Mouse (Mus musculus) thymus, postnatal 0 days (tissue): ENCODE results near the gene Hoxa11. TPM values are rescaled to one million over a fixed set of nuclear protein-coding genes. Genes with fewer than 3 reads are reported as not detected.
A peak's percentile ranks its signal among the peaks of the same experiment; 100 is the strongest.

Source experiments
- DNase-seq: peaks from one replicate; pipeline ENCODE4 v3.0.0-alpha.2; 2015; ENCODE audit warnings: low spot score
- polyA plus RNA-seq: library from polyadenylated mRNA; unstranded; fragments of >200 nt; fragmentation: Nextera tagmentation; extraction: Ambion mirVana; gene quantifications from 2 replicates; pipeline ENCODE4 v1.2.1, GENCODE M21; 2015

Gene Hoxa11
- polyA plus RNA-seq, 1 experiment from 2014 or later = not detected

DNA sequence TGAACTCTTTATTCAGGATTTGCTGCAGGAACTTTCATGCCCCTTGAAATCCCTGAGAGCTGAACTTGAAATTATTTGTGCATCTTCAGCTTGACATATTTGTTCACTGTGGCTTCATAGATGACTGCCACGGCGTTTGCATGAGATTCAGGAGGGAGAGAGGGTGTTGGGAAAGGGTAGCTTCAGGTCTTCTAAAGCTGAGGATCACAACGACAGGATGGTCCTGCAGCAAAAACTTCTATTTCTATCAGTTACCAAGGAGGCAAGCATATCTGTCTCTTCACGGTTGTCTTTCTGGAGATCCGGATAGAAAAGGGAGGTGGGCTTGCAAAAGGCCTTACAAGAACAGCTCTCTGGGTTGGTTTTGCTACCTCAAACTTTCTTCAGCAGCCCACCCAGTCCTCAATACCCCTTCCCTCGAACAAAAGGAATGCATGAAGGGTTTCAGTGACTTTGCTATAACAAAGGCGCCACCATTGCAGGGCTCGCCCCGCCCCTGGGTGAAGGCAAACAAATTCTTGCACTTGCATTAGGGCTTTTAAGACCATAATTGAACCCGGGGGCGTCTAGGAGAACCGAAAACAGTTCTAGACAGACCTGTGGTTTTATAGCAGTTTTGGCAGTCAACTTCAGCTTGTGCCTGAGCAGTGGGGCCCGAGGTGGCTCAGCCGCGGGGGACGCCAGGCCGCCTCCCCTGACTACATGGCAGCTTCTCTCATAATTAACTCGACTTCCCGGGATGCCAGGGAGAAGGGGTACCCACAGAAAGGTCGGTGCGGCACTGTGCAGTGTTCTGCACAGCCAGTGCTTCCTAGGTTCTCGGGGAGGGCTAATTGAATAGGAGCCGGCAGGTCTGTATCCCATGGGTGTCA, 2.4 kb upstream of the Hoxa11 start:
- DNase-seq = no peak

DNA sequence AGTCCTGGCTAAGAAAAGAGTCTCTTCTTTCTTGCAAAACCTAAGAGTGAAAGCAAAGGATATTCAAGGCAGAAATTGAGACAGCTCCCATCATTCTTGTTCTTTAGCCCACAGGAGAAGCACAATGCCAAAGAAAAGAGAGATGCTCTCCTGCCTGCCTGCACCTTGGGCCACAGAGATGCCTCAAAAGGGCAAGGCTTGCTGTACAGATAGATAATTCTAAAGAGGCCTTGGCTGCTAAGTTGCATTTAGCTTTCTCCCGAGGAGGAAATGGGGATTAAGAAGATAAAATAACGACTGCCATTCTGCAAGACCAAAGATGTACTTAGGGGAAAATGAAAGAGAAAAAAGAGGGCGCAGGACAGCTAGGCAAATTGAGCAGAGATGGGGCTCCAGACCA, 1.3 kb upstream of the Hoxa11 start:
- DNase-seq = no peak

DNA sequence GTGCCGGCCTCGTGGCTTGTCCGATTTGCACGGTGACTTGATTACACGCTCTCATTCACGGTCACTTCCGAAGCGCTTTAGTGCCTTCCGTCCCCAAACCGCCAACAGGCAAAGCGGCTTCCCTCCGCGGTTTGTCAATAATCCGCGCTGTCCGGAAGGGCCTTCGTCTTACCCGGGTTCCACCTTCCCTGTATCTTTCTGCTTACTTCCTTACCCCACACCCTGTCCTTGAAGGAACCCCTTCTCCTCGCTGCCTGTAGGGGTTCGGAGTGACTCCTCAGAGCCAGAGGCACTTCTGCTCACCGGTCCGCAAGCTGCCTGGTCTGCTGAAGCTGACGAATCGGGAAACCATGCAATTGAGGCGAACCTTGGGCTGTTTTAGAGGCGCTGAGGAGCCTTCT, 793 bp upstream of the Hoxa11 start:
- DNase-seq = no peak

GRCm38 (mm10) chr6:52245040-52245756, 412 bp downstream of the Hoxa11 start:
- DNase-seq = no peak

GRCm38 (mm10) chr6:52244471-52245039, 1.1 kb downstream of the Hoxa11 start:
- DNase-seq = no peak

GRCm38 (mm10) chr6:52243681-52244121, 1.9 kb downstream of the Hoxa11 start:
- no peak for DNase-seq

DNA sequence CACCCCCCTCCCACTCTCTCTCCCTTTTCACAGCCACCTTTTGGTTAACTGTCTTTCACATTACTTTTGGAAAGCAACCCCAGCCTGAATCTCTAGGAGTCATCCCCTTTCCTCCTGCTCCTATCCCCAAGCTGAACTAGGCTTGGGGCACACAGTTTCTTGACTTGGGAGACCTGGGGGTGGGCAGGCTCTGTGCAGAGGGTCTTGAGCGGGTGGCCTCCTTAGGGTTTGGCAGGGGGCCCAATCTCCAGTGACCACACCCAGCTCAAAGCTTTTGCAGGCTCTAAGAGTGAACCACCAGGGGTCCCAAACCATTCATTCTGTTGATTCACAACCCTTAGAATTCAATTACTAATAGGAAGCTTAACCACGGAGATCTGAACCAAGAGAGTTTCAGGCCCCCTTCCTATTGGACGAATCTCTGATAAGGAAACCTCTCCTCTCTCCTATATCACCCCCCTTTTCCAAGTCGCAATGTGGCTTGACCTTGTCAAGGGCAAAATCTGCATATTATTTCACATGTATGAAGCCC, 2.7 kb downstream of the Hoxa11 start:
- DNase-seq = no peak

- DNase-seq = no peak
Observed at GRCm38 (mm10) chr6:52241001-52241621, 4.5 kb downstream of the Hoxa11 start.

DNA sequence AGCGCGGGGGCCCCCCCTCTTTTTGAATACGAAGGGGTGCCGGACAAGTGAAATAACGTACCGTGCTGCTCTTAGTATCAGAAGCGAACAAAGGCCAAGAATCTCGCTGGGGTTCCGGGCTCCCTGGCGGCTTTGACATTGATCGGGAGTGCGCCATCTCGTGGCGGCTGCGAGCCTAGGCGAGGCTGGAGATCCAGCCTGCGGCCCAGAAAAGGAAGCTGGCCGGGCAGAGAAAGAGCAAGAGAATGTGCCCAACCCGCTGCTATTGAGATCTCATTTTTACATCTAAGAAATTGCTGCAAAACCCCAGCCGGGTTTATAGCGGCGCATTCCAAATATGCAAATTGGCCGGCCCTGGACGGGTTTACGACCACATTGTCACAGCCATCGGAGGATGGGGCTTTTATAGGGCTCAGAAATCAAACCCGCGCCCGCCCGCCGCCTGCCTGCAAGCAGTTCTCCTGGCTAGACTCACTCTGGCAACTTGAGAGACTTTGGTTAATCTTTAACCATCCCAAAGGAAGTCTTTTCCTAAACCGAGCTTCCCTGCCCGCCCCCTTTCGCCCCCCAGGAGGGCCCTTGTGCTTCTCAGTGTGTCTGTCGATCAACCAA, 5.1 kb downstream of the Hoxa11 start, which contains the start of gene Hoxa10:
Hoxa10 (minus strand) TSS at position 466 of the 612 bp plus-strand sequence.
- peak; percentile 74 for DNase-seq

DNA sequence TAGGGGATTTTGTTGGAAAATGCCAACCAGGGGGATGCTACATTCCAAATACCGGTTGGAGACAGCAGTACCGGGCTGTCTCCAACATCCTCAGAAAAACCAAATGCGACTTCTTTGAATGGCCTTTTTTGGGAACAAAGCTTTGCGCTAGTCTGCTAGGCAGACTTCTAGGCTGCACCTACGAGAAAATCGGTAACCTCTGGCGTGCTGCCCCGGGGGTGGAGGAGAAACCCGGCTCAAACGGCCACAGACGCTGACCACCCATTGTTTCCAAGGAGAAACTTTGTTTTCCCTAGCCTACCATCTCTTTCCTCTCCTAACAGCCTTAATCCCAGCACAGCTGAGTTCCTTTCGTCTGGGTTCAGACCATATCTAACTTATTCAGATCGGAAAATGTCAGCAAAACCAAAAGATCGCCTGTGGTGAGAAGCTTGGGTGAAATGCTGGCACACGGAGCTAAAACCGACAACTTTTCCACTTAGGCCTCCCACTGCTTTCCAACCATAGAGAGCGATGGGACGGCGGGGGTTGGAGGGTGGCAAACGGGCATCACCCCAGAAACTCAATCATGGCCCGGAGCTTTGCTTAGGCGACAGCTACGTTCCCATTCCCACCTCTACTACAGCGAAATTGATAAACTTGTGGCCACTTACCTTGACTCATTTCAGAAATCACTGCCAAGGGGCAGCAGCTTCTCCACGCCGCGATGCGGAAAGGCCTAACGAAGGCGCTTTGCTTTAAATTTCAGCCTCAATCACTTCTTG, 5.8 kb downstream of the Hoxa11 start:
- no peak for DNase-seq

DNA sequence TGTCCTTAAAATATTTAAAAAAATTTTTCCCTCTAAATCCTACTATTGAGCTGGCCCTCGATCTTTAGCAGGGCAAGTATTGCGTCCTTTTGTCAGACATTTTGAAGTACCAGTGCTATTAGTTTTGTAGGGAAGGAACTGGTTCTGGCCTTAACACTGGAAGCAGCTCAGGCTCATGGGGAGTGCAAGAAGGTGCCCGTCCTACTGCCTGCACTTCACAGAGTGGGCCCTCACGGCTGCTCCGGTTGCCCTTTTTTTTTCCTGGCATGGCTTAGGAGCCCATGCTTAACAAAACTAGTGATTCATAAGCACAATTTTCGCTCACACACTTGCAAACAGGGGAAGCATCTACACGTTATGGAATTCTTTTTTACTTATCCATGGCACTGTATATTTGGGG, 6.6 kb downstream of the Hoxa11 start:
- no peak for DNase-seq

GRCm38 (mm10) chr6:52238155-52238545, 7.5 kb downstream of the Hoxa11 start:
- DNase-seq = no peak

DNA sequence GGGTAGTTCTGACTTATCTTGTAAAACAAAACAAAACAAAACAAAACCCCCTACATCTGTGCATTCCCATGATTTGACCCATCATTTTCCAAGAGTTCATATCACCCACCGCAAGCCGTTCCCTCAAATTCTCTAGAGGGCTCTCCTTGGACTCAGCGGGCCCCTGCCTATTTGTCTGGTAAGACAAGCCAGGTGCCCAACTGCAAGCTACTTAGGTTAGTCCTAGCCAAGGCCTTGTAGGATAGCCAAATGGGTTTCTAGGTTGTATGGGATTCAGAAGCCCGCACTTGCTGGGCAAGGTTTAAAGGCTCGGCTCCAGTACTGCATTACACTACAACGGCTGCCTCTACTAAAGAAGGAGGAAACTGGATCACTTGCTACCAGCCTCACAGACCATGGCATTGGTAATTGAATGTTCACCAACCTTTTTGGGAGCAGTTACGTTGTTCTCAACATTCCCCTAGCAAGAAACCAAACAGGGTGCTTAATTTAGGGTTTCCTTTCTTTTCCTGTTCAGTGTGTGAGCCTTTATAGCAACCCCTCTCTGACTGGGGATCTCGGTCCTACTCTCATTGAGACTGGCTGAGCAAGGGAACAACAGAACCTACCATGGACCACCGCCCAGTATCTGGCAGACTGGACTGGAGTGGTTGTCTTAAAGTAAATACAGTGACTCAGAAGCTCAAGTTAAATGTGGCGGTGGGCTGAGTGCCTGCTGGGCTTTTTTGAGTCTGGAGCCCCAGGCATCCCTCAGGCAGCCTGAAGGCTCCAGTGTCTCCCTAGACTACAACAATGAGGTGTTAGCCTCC, 8.1 kb downstream of the Hoxa11 start:
- no peak for DNase-seq

DNA sequence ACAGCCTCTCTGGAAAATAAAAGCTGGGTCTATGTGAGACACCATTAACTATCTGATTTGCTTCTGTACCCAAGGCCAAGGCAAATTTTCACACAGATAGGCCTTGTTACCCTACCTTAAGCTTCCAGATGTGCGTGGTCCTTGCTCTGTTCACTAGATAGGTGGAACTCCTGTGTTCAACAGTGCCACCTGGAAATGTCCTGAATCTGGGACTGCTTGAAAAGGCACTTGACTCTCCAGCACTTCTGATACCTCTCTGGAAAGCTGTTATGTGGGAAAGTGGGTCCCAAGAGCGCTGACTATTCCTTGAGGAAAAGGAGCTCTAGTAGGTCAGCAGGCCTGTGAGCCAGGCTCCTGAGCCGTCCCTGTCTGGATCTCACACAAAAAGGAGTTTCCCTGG, 8.8 kb downstream of the Hoxa11 start:
- DNase-seq = no peak

GRCm38 (mm10) chr6:52235866-52236265, 9.7 kb downstream of the Hoxa11 start:
- no peak for DNase-seq

DNA sequence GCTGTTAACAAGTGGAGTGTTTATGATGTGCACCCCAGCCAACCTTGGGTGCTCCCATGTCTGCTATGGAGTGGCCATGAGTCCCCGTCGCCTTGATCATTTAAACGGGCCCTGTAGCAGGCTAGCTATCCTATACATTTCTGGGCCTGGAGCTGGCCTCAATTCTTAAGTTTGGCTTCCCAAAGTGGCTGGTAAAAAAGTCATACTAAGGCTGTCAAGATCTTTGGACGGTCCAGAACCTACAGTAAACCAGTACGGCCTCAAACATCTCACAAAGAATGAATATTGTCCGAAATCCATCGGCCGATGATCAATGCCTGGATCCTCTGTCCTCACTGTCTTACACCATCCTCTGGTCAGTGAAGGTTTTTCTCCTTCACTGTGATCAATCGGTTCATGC, 10.3 kb downstream of the Hoxa11 start:
- no peak for DNase-seq

DNA sequence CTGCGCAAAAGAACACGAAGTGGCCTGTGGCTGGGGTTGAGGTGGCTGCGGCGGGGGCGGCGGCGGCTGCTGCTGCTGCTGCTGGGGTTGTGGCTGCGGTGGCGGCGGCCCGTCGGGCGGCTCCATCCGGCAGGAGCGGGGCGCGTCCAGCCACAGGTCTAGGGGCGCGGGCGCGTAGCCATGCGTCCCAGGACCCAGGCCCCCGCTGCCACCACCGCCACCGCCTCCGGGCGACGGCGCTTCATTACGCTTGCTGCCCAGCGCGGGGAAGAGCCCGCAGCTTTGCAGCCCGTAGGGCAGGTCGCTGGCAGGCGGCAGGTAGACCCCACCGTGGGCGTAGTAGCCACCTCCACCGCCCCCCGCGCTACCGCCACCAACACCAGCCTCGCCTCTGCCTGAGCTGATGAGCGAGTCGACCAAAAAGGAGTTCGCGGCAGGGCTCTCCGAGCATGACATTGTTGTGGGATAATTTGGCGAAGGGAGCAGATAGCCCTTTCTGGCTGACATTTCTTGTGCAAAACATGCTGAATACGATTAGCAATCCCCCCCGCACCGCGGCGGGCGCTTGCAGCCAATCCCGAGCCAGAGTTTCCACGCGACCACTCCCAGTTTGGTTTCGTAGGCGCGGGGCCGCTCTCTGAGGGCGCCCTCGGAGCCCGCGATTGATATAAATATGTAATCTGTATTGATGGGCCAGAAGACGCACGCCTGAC, 11.0 kb downstream of the Hoxa11 start:
- no peak for DNase-seq

GRCm38 (mm10) chr6:52233546-52234427, 11.8 kb downstream of the Hoxa11 start:
- no peak for DNase-seq
